Mouse (Mus musculus) lung, embryonic 15.5 days (tissue): ENCODE data around the gene Gpd1. TPM values are rescaled to one million over a fixed set of nuclear protein-coding genes. Genes with fewer than 3 reads are reported as not detected.
"Not testable (repeated sequence)": the region's sequence is repeated elsewhere in the genome, so short reads cannot be mapped to it uniquely, and the experiment has no call there.

Source experiments
- ATAC-seq: fragments of 200-750 bp; cut with Nextera tagmentation; 2 replicates; pipeline ENCODE4 v1.8.0; 2017; ENCODE audit warnings: moderate number of reproducible peaks, borderline replicate concordance; ENCODE audit not compliant: low FRiP score, low TSS enrichment; ENCODE audit errors: extremely low read depth
- H3K27ac ChIP-seq: fragments of 300-500 bp; sonication (generic); 2 replicates; pipeline ENCODE4 v1.5.1; 2015; ENCODE audit warnings: moderate library complexity, mild to moderate bottlenecking, inconsistent platforms
- H3K27me3 ChIP-seq: fragments of 300-500 bp; sonication (generic); 2 replicates; pipeline ENCODE4 v1.6.1; 2015; ENCODE audit warnings: inconsistent platforms
- H3K36me3 ChIP-seq: fragments of 300-500 bp; sonication (generic); 2 replicates; pipeline ENCODE4 v1.6.1; 2015; ENCODE audit warnings: inconsistent platforms
- H3K4me1 ChIP-seq: fragments of 300-500 bp; sonication (generic); 2 replicates; pipeline ENCODE4 v1.6.1; 2015; ENCODE audit warnings: inconsistent platforms
- H3K4me2 ChIP-seq: fragments of 300-500 bp; sonication (generic); 2 replicates; pipeline ENCODE4 v1.6.1; 2015; ENCODE audit warnings: inconsistent platforms, mild to moderate bottlenecking, moderate library complexity
- H3K4me3 ChIP-seq: fragments of 300-500 bp; sonication (generic); 2 replicates; pipeline ENCODE4 v1.5.1; 2015; ENCODE audit warnings: mild to moderate bottlenecking, inconsistent platforms
- H3K9ac ChIP-seq: fragments of 300-500 bp; sonication (generic); 2 replicates; pipeline ENCODE4 v1.6.1; 2015; ENCODE audit warnings: inconsistent platforms
- H3K9me3 ChIP-seq: fragments of 300-500 bp; sonication (generic); 2 replicates; pipeline ENCODE4 v1.6.1; 2016; ENCODE audit warnings: inconsistent platforms
- WGBS: fragments of 180-500 bp; shearing (Covaris S2); methylation state at CpG from one replicate; pipeline ENCODE4 v1.1.7; 2015; 5-methylcytosine and 5-hydroxymethylcytosine counted together
- polyA plus RNA-seq: library from polyadenylated mRNA; unstranded; fragments of >200 nt; fragmentation: Nextera tagmentation; extraction: Ambion mirVana; gene quantifications from 2 replicates; pipeline ENCODE4 v1.2.1, GENCODE M21; 2015

The Gpd1 gene
- polyA plus RNA-seq, 1 experiment from 2014 or later, result 0.82 TPM

DNA sequence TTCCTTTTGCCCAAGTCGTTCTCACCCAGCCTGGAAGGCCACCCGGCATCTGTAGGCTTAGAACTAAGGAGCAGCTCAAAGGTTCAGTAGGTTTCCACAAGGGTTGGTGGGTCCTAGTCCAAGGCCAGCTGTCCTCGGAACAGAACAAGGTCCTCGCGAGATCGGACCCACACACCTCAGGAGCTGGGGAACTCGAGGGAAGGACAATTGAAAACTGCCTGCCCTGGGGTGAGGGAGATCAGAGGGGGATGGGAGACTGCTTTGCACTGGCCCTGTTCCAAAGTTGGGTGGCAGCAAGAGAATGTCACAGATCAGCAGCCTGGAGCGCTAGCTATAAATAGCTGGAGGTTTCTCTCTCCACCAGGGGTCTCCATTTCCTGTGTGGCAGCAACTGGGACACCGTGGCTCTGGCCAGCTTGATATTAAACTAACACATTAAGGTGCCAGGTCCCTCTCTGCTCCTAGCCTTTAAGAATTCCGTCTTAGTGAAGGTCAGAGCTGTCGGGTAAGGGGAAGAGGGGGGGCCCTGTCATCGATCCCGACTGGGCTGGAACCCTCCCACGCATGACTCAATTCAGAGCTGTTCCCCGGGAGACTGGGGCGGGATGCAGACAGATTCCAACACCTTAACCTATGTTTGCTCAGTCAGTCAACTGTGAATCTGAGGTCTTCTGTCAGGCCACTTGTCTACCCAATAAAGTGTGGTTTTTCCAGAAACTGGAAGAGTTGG is 7.1 kb downstream of the Gpd1 start:
- H3K27ac ChIP-seq, result peak overlapping the region; percentile 89
- H3K9ac ChIP-seq, result peak overlapping the region; percentile 21
- H3K4me1 ChIP-seq, result peaks cover 35% of the 10 kb centered on the region
- H3K36me3 ChIP-seq, result peaks cover 21% of the 10 kb centered on the region
- peak overlapping the region; percentile 56 for H3K4me2 ChIP-seq
- 6% methylated on average over 16 of the region's 16 CpGs for WGBS
- H3K27me3 ChIP-seq, result no peaks in the 10 kb centered on the region
- peak overlapping the region; percentile 82 for H3K4me3 ChIP-seq
- H3K9me3 ChIP-seq, result no peaks in the 10 kb centered on the region
- ATAC-seq, result peak; percentile 36; the same call in 1 of the 2 replicates

DNA sequence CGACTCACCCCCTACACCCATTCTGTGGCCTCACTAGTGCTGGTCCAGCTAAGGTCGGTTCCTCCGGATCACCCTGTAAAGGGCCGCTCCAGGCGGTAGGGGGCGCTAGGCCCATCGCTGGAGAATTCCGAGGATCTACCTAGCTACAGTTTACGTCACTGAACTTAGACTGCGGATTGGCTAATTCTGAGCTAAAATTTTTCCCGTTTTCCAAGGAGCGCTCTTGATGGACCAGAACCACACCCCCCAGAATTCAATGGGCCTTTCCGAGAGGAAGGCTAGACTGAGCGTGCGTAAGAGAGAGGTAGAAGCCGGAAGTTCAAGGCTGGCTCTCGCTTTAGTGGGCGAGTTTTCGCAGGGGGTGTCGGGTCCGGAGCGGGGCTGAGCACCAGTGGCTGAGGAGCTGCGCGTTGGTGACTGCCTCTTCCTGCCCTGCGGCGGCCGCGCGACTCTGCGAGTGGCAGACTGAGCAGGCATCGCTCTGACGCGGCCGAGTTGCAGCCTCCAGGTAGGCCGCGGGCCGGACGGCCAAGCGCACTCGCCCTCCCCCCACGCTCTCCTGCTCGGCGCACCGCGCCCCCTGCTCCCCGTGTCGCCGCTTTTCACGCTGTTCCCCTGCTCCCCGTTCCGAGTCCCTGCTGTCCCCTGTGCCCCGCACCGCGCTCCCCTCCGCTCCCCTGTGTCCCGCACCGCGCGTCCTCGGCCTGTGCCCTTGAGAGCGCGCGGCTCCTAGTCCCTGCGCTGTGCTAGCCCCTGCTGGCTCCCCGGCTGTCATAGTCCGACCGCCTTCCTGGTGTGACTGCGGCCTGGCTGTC is 8.2 kb downstream of the Gpd1 start, which contains the start of gene Cox14:
Gene Cox14 (plus strand): TSS at position 278 of the 815 bp plus-strand sequence.
- Histone ChIP-seq H3K9ac (peak within 1 kb of the TSS; percentile 94), H3K27me3 (no peaks in the 10 kb centered on the region), H3K27ac (peak within 1 kb of the TSS; percentile 92), H3K4me1 (peaks cover 35% of the 10 kb centered on the region), H3K9me3 (no peaks in the 10 kb centered on the region), H3K4me2 (peak within 1 kb of the TSS; percentile 56), H3K4me3 (peak within 1 kb of the TSS; percentile 82), H3K36me3 (peaks cover 27% of the 10 kb centered on the region)
- peak; percentile 93 for ATAC-seq
- WGBS, result under 1% methylated on average over 58 of the region's 68 CpGs

DNA sequence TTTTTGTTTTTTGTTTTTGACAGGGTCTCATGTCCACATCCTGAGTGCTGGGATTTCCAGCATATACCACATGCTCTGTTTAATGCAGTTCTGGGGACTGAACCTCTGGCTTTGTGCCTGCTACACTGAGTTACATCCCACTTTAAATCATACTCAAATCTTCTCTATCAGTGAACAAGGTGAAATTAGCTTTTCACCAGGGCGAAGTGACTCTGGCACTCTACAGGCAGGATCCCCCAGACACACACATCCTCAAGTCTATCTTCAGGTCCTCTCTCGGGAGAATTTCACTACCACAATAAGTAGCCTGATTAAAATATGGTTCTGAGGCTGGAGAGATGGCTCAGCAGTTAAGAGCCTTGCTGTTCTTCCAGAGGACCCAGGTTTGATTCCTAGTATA is 9.2 kb downstream of the Gpd1 start:
- peak overlapping the region; percentile 82 for H3K4me3 ChIP-seq
- 66% methylated on average over 2 of the region's 2 CpGs for WGBS
- peaks cover 35% of the 10 kb centered on the region for H3K4me1 ChIP-seq
- H3K36me3 ChIP-seq, result peaks cover 27% of the 10 kb centered on the region
- no peaks in the 10 kb centered on the region for H3K9me3 ChIP-seq
- no peak for ATAC-seq
- H3K9ac ChIP-seq, result peak overlapping the region; percentile 94
- peak overlapping the region; percentile 56 for H3K4me2 ChIP-seq
- no peak overlapping the region for H3K27ac ChIP-seq
- no peaks in the 10 kb centered on the region for H3K27me3 ChIP-seq

DNA sequence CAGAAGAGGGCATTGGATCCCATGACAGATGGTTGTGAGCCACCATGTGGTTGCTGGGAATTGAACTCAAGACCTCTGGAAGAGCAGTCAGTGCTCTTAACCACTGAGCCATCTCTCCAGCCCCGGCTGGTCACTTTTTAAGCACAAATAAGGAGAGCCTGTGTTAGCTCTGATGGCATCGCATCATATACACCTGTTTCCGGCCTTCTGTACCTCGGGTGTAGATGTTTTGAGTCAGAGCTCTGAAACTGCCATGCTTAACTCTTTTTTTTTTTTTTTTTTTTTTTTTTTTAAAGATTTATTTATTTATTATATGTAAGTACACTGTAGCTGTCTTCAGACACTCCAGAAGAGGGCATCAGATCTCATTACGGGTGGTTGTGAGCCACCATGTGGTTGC is 9.7 kb downstream of the Gpd1 start:
- H3K4me3 ChIP-seq, H3K27me3 ChIP-seq, H3K9me3 ChIP-seq, H3K27ac ChIP-seq, ATAC-seq, H3K9ac ChIP-seq, H3K4me2 ChIP-seq: not testable (repeated sequence)
- Histone ChIP-seq H3K36me3 (peaks cover 27% of the 10 kb centered on the region), H3K4me1 (peaks cover 35% of the 10 kb centered on the region)
- 87% methylated on average over 5 of the region's 5 CpGs for whole genome bisulfite sequencing

DNA sequence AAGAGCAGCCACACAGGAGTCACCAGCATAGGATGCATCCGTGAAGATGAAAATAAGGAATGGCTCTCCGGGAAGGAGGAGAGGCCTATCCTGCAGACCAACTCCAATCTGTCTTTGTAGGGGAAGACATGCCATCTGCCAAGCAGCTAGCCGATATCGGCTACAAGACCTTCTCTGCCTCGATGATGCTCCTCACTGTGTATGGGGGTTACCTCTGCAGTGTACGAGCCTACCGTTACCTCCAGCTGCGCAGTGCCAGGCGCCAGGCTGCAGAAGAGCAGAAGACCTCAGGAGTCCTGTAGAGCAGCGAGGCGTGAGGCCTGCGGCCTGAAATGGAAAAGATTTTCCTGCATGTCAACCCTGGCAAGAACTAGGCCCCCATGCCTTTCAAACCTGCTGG is 10.2 kb downstream of the Gpd1 start:
- H3K4me3 ChIP-seq, result no peak overlapping the region
- no peaks in the 10 kb centered on the region for H3K27me3 ChIP-seq
- H3K4me1 ChIP-seq, result peaks cover 32% of the 10 kb centered on the region
- no peak overlapping the region for H3K4me2 ChIP-seq
- ATAC-seq, result no peak
- H3K36me3 ChIP-seq, result peaks cover 27% of the 10 kb centered on the region
- no peak overlapping the region for H3K9ac ChIP-seq
- no peak overlapping the region for H3K27ac ChIP-seq
- no peaks in the 10 kb centered on the region for H3K9me3 ChIP-seq
- 91% methylated on average over 12 of the region's 12 CpGs for whole genome bisulfite sequencing

DNA sequence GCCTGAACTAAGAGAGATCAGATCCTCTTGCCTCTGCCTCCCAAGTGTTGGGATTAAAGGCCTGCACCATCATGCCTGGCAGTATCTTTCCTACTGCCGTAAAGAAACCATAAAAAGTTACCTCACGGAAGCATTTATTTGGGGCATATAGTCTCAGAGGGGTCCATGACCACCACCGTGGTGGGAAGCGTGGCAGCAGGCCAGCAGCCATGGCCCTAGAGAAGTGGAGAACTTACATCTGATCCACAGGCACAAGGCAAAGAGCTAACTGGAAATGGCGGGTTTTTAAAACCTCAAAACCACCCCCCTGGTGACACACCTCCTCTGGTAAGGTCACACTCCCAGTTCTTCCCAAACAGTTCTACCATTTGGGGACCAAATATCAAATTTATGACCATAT is 10.9 kb downstream of the Gpd1 start:
- H3K36me3 ChIP-seq, result peaks cover 32% of the 10 kb centered on the region

DNA sequence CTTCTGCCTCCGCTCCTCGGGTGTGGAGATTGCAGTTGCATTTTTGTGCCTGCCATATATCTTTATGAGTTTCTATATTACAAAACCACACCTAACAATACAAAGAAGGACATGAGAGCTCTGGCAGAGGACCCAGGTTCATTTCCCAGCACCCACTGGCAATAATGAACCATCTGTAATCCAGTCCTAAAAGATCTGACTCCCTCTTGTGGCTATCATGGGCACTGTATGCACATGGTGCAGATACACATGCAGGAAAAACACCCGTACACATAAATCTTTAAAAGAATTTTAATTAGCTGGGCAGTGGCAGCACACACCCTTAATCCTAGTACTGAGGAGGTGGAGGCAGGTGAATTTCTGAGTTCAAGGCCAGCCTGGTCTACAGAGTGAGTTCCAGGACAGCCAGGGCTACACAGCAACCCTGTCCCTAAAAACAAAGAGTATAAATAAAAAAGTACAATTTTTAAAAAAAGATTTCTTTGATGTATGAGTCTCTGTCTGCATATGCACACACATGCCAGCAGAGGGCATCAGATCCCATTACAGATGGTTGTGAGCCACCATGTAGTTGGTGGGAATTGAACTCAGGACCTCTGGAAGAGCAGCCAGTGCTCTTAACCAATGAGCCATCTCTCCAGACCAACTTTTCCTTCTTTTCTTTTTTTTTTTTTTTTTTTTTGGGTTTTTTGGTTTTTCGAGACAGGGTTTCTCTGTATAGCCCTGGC is 11.9 kb downstream of the Gpd1 start:
- Histone ChIP-seq H3K4me1 (peaks cover 17% of the 10 kb centered on the region), H3K36me3 (peaks cover 36% of the 10 kb centered on the region), H3K4me3 (no peak overlapping the region), H3K9ac (no peak overlapping the region), H3K9me3 (no peaks in the 10 kb centered on the region), H3K27ac (no peak overlapping the region), H3K4me2 (no peak overlapping the region), H3K27me3 (no peaks in the 10 kb centered on the region)
- WGBS, result 96% methylated on average over 3 of the region's 4 CpGs
- no peak for ATAC-seq

More for the DNA sequence above, 10.9 kb downstream of the Gpd1 start:
- no peak overlapping the region for H3K27ac ChIP-seq
- H3K4me2 ChIP-seq, result no peak overlapping the region
- H3K9ac ChIP-seq, result no peak overlapping the region
- H3K9me3 ChIP-seq, result no peaks in the 10 kb centered on the region
- H3K27me3 ChIP-seq, result no peaks in the 10 kb centered on the region
- H3K4me3 ChIP-seq, result no peak overlapping the region
- whole genome bisulfite sequencing, result 91% methylated on average over 5 of the region's 5 CpGs
- H3K4me1 ChIP-seq, result peaks cover 27% of the 10 kb centered on the region
- no peak for ATAC-seq

DNA sequence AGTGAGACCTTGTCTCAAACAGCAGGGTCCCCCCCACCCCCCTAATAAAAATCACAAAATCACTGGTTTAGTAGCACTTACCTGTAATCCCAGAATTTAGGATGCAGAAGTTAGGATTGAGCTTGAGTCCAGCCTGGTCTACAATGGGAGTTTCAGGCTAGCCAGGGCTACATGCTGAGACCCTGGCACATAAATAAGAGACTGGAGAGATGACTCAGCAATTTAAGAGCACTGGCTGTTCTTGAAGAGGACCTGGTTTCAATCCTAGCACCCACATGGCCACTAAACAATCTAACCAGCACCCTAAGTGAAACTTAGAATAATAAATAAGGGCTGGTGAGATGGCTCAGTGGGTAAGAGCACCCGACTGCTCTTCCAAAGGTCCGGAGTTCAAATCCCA is 13.9 kb downstream of the Gpd1 start:
- Histone ChIP-seq H3K9me3 (no peaks in the 10 kb centered on the region), H3K9ac (no peak overlapping the region), H3K36me3 (peaks cover 46% of the 10 kb centered on the region), H3K27me3 (no peaks in the 10 kb centered on the region), H3K4me2 (no peak overlapping the region), H3K4me3 (no peak overlapping the region), H3K27ac (no peak overlapping the region), H3K4me1 (peaks cover 9% of the 10 kb centered on the region; the same call in 1 of the 2 replicates)
- 90% methylated on average over 2 of the region's 2 CpGs for WGBS
- ATAC-seq, result no peak

DNA sequence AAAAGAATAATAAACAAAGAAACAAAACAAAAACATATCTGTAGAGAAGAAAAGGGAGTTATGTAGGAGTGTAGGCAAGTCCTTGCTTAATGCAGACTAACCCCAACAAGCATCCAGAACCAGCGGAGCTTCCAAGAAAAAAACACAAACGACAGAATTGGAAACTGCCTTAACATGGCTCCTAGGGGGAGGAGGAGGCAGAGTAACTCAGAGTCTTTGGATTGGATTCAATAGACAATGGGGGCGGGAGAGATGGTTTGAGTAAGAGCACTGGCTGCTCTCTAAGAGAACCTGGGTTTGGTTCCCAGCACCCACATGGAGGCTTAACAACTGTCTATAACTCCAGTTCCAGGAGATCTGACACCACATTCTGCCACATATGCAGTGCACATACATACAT is 14.4 kb downstream of the Gpd1 start:
- H3K9ac ChIP-seq, result no peak overlapping the region
- WGBS, result 84% methylated on average over 3 of the region's 3 CpGs
- H3K4me2 ChIP-seq, result no peak overlapping the region
- H3K27me3 ChIP-seq, result no peaks in the 10 kb centered on the region
- H3K36me3 ChIP-seq, result peaks cover 50% of the 10 kb centered on the region
- no peaks in the 10 kb centered on the region for H3K9me3 ChIP-seq
- no peak overlapping the region for H3K27ac ChIP-seq
- peaks cover 4% of the 10 kb centered on the region; the same call in 1 of the 2 replicates for H3K4me1 ChIP-seq
- no peak overlapping the region for H3K4me3 ChIP-seq
- ATAC-seq, result no peak

DNA sequence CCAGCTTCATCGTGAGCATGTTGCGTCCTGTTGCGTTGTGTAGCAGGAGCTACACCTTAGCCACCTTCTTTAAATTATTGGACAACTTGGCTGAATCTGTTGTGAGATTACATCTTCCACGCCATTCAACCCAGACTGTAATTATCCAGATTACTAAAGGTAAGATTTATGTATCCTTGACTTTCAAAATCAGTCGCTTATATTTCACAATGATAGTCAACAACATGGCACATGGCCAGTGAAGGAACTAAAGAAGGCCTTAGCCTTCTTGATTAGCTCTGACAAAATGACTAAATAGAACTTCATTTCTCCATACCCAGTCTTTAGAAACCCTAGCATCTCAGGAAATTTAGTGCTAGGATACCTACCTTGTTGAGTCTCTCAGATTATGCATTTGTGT is 15.9 kb downstream of the Gpd1 start:
- WGBS, result 92% methylated on average over 5 of the region's 5 CpGs

DNA sequence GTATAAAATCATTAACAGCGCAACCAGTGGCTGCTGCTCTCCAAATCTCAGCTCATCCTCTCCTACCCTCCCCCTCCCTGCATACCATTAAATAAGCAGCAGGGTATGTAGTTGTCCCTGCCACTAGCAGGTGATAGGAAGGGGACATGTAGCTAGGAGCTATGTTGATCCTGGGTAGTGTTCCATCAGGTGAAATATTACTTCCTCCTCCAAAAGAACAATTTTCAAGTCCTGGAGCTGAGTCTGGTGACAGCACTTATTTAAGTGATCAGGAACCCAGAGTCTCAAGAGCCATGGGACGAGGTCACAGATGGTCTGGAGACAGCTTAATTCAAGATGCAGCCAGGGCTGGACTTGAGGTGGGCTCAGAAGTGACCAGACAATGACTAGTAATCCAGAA is 18.3 kb downstream of the Gpd1 start:
- Histone ChIP-seq H3K4me1 (no peaks in the 10 kb centered on the region), H3K27me3 (no peaks in the 10 kb centered on the region), H3K4me3 (no peak overlapping the region), H3K9me3 (no peaks in the 10 kb centered on the region), H3K27ac (no peak overlapping the region), H3K4me2 (no peak overlapping the region), H3K36me3 (peaks cover 61% of the 10 kb centered on the region), H3K9ac (no peak overlapping the region)
- WGBS, result 85% methylated on average over 2 of the region's 2 CpGs
- no peak for ATAC-seq

More for the DNA sequence above, 15.9 kb downstream of the Gpd1 start:
- Histone ChIP-seq H3K9ac (no peak overlapping the region), H3K9me3 (no peaks in the 10 kb centered on the region), H3K4me1 (no peaks in the 10 kb centered on the region), H3K36me3 (peaks cover 56% of the 10 kb centered on the region), H3K27ac (no peak overlapping the region), H3K4me2 (no peak overlapping the region), H3K27me3 (no peaks in the 10 kb centered on the region), H3K4me3 (no peak overlapping the region)
- ATAC-seq, result no peak
